Mouse (Mus musculus): Measurements from ENCODE around the gene Wars. TPM values are rescaled to one million over a fixed set of nuclear protein-coding genes. Genes with fewer than 3 reads are reported as not detected.
"Not testable (repeated sequence)": the region's sequence is repeated elsewhere in the genome, so short reads cannot be mapped to it uniquely, and the experiment has no call there.

The Wars gene
- polyA plus RNA-seq, 1 experiment from 2014 or later, result 61.7 TPM

- H3K9ac ChIP-seq, result no peak overlapping the region
- H3K4me1 ChIP-seq, result no peaks in the 10 kb centered on the region
- H3K4me2 ChIP-seq, result no peak overlapping the region
- H3K36me3 ChIP-seq, result peaks cover 15% of the 10 kb centered on the region
- H3K9me3 ChIP-seq, result no peaks in the 10 kb centered on the region
- H3K4me3 ChIP-seq, result no peak overlapping the region
- H3K27me3 ChIP-seq, result no peaks in the 10 kb centered on the region
- WGBS, result 62% methylated on average over 8 of the region's 8 CpGs
- H3K27ac ChIP-seq, result no peak overlapping the region
- no peak for ATAC-seq (ENCODE audit: insufficient number of reproducible peaks, low FRiP score, low TSS enrichment, low read depth)
These were observed 43.8 kb downstream of the Wars start for GRCm38 (mm10) chr12:108850129-108850528.

DNA sequence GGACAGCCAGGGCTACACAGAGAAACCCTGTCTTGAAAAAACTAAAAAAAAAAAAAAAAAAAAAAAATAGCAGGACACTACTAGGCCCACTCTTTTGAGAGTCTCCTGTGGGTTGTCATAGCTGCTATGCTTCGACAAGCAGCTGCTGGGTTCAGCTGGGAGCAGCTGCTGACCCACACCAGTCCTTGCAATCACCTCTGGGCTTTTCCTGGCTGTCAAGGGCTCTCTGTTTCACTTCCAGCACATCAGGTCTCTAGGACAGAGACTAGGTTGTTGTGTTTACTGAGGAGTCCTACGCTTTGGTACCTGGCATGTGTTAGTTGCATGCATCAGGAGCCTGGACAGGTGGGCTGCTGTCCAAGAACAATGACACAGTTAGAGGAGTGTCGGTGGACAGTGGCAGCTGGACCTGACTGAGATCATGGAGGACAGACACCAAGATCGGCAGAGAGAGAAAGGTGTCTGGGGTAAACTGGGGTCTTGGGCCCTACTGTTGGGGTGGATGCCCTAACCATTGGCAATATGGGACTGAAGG lies 44.4 kb downstream of the Wars start:
- Histone ChIP-seq H3K36me3 (peaks cover 21% of the 10 kb centered on the region), H3K27ac (no peak overlapping the region), H3K4me3 (no peak overlapping the region), H3K4me1 (no peaks in the 10 kb centered on the region), H3K9ac (no peak overlapping the region), H3K27me3 (no peaks in the 10 kb centered on the region), H3K4me2 (no peak overlapping the region), H3K9me3 (no peaks in the 10 kb centered on the region)
- ATAC-seq (ENCODE audit: insufficient number of reproducible peaks, low FRiP score, low TSS enrichment, low read depth), result no peak
- 82% methylated on average over 4 of the region's 4 CpGs for WGBS

DNA sequence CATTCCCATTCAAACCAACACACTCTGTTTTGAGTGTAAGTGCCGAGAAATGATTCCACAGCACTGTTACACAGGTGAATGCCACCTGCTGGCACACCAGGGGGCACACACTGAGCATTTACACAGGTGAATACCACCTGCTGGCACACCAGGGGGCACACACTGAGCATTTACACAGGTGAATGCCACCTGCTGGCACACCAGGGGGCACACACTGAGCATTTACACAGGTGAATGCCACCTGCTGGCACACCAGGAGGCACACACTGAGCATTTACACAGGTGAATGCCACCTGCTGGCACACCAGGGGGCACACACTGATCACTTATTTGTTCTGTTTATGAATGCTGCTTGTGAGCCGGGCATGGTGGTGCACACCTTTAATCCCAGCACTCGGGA lies 45.9 kb downstream of the Wars start:
- 88% methylated on average over 3 of the region's 3 CpGs for WGBS
- ATAC-seq (ENCODE audit: insufficient number of reproducible peaks, low FRiP score, low TSS enrichment, low read depth); H3K9ac ChIP-seq; H3K27me3 ChIP-seq; H3K9me3 ChIP-seq; H3K27ac ChIP-seq; H3K4me1 ChIP-seq; H3K4me2 ChIP-seq; H3K4me3 ChIP-seq: not testable (repeated sequence)
- H3K36me3 ChIP-seq, result peaks cover 32% of the 10 kb centered on the region

DNA sequence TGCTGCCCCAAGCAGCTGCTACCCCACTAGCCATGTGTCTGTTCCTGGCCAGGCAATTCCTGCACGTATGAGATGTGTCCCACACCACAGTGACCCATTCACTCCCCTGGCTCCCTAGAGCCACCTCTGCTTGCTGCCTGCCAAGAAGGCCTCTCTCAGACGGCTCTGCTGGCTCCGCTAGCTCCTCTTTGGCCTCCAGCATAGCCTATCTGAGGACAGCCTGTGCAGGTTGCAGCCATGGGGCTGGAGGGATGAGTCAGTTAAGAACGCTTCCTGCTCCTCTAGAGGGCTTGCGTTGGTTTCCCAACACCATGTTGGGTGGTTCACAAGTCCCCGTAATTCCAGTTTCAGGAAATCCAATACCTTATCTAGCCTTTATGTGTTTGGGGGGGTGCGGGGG lies 51.3 kb downstream of the Wars start:
- H3K9ac ChIP-seq, result no peak overlapping the region
- peaks cover 8% of the 10 kb centered on the region for H3K4me1 ChIP-seq
- no peak for ATAC-seq (ENCODE audit: insufficient number of reproducible peaks, low FRiP score, low TSS enrichment, low read depth)
- 87% methylated on average over 7 of the region's 7 CpGs for WGBS
- H3K27ac ChIP-seq, result no peak overlapping the region
- no peaks in the 10 kb centered on the region for H3K9me3 ChIP-seq
- H3K4me2 ChIP-seq, result no peak overlapping the region
- peaks cover 49% of the 10 kb centered on the region for H3K36me3 ChIP-seq
- no peak overlapping the region for H3K4me3 ChIP-seq
- no peaks in the 10 kb centered on the region for H3K27me3 ChIP-seq

- H3K27me3 ChIP-seq, result no peaks in the 10 kb centered on the region
- H3K4me1 ChIP-seq, result peaks cover 20% of the 10 kb centered on the region
- H3K9ac ChIP-seq, result no peak overlapping the region
- H3K4me2 ChIP-seq, result no peak overlapping the region
- WGBS, result 82% methylated on average over 6 of the region's 6 CpGs
- peaks cover 48% of the 10 kb centered on the region for H3K36me3 ChIP-seq
- no peak overlapping the region for H3K4me3 ChIP-seq
- ATAC-seq (ENCODE audit: insufficient number of reproducible peaks, low FRiP score, low TSS enrichment, low read depth), result no peak
- no peak overlapping the region; the same call in 1 of the 2 replicates for H3K27ac ChIP-seq
- no peaks in the 10 kb centered on the region for H3K9me3 ChIP-seq
These were observed 52.8 kb downstream of the Wars start for GRCm38 (mm10) chr12:108841181-108841580.

- H3K27ac ChIP-seq, result peak overlapping the region; percentile 90
- no peak for ATAC-seq (ENCODE audit: insufficient number of reproducible peaks, low FRiP score, low TSS enrichment, low read depth)
- peak overlapping the region; percentile 57 for H3K9ac ChIP-seq
- peaks cover 10% of the 10 kb centered on the region for H3K36me3 ChIP-seq
- peak overlapping the region; percentile 91 for H3K4me2 ChIP-seq
- no peaks in the 10 kb centered on the region for H3K27me3 ChIP-seq
- H3K9me3 ChIP-seq, result no peaks in the 10 kb centered on the region
- 41% methylated on average over 7 of the region's 7 CpGs for WGBS
- peak overlapping the region; percentile 66 for H3K4me3 ChIP-seq
- H3K4me1 ChIP-seq, result peaks cover 46% of the 10 kb centered on the region
These were observed 57.3 kb downstream of the Wars start for GRCm38 (mm10) chr12:108836722-108837121.

- peaks cover 46% of the 10 kb centered on the region for H3K4me1 ChIP-seq
- peak; percentile 98 for ATAC-seq (ENCODE audit: insufficient number of reproducible peaks, low FRiP score, low TSS enrichment, low read depth)
These were observed 58.0 kb downstream of the Wars start, which contains the start of the genes Slc25a29 and Slc25a47 for GRCm38 (mm10) chr12:108835840-108836409. Gene Slc25a29 (minus strand): TSS chr12:108835883. Gene Slc25a47 (plus strand): TSS chr12:108836046.

GRCm38 (mm10) chr12:108835208-108835839 lies 58.6 kb downstream of the Wars start:
- Histone ChIP-seq H3K4me2 (peak overlapping the region; percentile 91), H3K4me3 (peak overlapping the region; percentile 66), H3K27me3 (no peaks in the 10 kb centered on the region), H3K9ac (peak overlapping the region; percentile 57), H3K27ac (0 out of 2 replicates have a peak overlapping the region, but pooled peaks have one; percentile 40), H3K9me3 (no peaks in the 10 kb centered on the region), H3K36me3 (no peaks in the 10 kb centered on the region; the same call in 1 of the 2 replicates), H3K4me1 (peaks cover 46% of the 10 kb centered on the region)
- under 1% methylated on average over 51 of the region's 51 CpGs for WGBS
- no peak for ATAC-seq (ENCODE audit: insufficient number of reproducible peaks, low FRiP score, low TSS enrichment, low read depth)

More at GRCm38 (mm10) chr12:108835840-108836409, 58.0 kb downstream of the Wars start, which contains the start of the genes Slc25a29 and Slc25a47:
- H3K4me3 ChIP-seq, result peak within 1 kb of the TSS; percentile 66
- H3K9me3 ChIP-seq, result no peaks in the 10 kb centered on the region
- no peaks in the 10 kb centered on the region for H3K27me3 ChIP-seq
- peak within 1 kb of the TSS; percentile 57 for H3K9ac ChIP-seq
- peak within 1 kb of the TSS; percentile 91 for H3K4me2 ChIP-seq
- under 1% methylated on average over 52 of the region's 53 CpGs for WGBS
- peak within 1 kb of the TSS; percentile 90 for H3K27ac ChIP-seq
- H3K36me3 ChIP-seq, result peaks cover 2% of the 10 kb centered on the region

GRCm38 (mm10) chr12:108834786-108835185 lies 59.2 kb downstream of the Wars start:
- Histone ChIP-seq H3K27ac (no peak overlapping the region), H3K36me3 (no peaks in the 10 kb centered on the region; the same call in 1 of the 2 replicates), H3K9ac (peak overlapping the region; percentile 57; the same call in 1 of the 2 replicates), H3K4me2 (peak overlapping the region; percentile 91), H3K9me3 (no peaks in the 10 kb centered on the region), H3K4me1 (peaks cover 46% of the 10 kb centered on the region), H3K27me3 (no peaks in the 10 kb centered on the region), H3K4me3 (peak overlapping the region; percentile 66)
- ATAC-seq (ENCODE audit: insufficient number of reproducible peaks, low FRiP score, low TSS enrichment, low read depth), result no peak
- 37% methylated on average over 5 of the region's 5 CpGs for WGBS

DNA sequence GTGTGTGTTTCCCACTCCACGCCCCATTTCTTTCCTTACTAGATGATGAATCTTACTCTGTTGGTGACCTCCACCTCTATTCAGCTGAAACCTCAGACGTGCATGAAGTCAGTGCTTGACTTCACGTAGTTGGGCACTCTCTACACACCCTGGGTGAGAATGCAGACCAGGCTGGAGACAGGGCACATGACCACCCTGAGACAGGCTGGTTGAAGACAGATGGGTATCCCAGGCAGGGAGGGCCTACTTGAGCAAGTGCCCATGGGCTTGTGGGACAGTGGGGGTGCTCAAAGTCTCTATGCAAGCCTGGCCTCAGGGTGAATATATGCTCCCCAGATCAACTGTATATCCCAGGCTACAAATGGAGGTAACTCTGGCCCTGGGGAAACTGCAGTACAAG lies 59.6 kb downstream of the Wars start:
- no peaks in the 10 kb centered on the region for H3K27me3 ChIP-seq
- H3K4me2 ChIP-seq, result no peak overlapping the region; the same call in 1 of the 2 replicates
- no peaks in the 10 kb centered on the region; the same call in 1 of the 2 replicates for H3K36me3 ChIP-seq
- H3K4me1 ChIP-seq, result peaks cover 48% of the 10 kb centered on the region
- peak overlapping the region; percentile 66; the same call in 1 of the 2 replicates for H3K4me3 ChIP-seq
- H3K27ac ChIP-seq, result no peak overlapping the region
- no peaks in the 10 kb centered on the region for H3K9me3 ChIP-seq
- peak overlapping the region; percentile 57; the same call in 1 of the 2 replicates for H3K9ac ChIP-seq
- ATAC-seq (ENCODE audit: insufficient number of reproducible peaks, low FRiP score, low TSS enrichment, low read depth), result no peak
- WGBS, result 80% methylated on average over 3 of the region's 3 CpGs

DNA sequence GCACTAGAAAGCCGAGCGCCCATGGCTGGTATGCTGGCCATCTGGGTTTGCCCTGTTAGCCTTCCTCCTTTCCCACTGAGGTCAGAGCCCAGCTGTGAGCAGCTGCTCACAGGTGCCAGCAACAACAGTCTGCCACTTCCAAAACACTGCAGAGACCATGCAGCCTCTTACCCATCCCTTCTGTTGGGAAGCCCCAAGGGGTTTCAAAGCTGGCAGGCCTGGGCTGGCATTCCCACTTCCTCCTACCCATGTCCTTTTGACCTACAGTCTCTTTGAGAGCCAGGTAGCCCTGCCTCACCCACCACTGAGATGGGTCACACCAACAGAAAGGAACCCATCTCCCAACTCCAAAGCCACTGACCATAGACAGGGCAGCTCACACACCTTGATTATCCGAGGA lies 60.6 kb downstream of the Wars start:
- 87% methylated on average over 3 of the region's 3 CpGs for WGBS
- H3K36me3 ChIP-seq, result peaks cover under 1% of the 10 kb centered on the region
- H3K9me3 ChIP-seq, result no peaks in the 10 kb centered on the region
- no peak overlapping the region for H3K27ac ChIP-seq
- no peak overlapping the region for H3K4me2 ChIP-seq
- no peak overlapping the region for H3K4me3 ChIP-seq
- ATAC-seq (ENCODE audit: insufficient number of reproducible peaks, low FRiP score, low TSS enrichment, low read depth), result no peak
- no peaks in the 10 kb centered on the region for H3K27me3 ChIP-seq
- H3K9ac ChIP-seq, result no peak overlapping the region
- peaks cover 48% of the 10 kb centered on the region for H3K4me1 ChIP-seq

DNA sequence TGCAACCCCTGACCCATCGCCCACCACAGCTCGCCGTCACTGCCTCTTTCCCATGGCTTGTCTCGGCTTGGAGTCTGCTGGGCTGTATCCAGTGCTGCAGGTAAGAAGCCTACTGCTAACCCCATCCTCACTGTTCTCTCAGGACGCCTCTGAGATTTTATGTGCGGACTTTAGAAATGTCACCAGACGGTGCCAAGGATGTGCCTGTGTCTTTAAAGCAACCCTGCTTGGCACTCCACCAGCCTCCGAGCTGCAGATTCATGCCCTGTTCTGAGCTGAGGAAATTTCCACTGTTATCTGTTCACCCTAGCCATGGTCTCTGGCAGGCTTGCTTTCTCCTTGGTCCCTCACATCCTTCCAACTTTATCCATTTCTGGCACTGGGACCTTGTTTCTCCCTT lies 61.1 kb downstream of the Wars start:
- peaks cover 6% of the 10 kb centered on the region for H3K36me3 ChIP-seq
- no peak overlapping the region for H3K9ac ChIP-seq
- H3K4me3 ChIP-seq, result no peak overlapping the region
- no peak overlapping the region for H3K27ac ChIP-seq
- no peaks in the 10 kb centered on the region for H3K27me3 ChIP-seq
- no peaks in the 10 kb centered on the region for H3K9me3 ChIP-seq
- no peak for ATAC-seq (ENCODE audit: insufficient number of reproducible peaks, low FRiP score, low TSS enrichment, low read depth)
- no peak overlapping the region for H3K4me2 ChIP-seq
- 85% methylated on average over 8 of the region's 8 CpGs for WGBS
- H3K4me1 ChIP-seq, result peaks cover 42% of the 10 kb centered on the region
